Mouse (Mus musculus) urinary bladder, postnatal 0 days (tissue): ENCODE data around the gene Gm13304. TPM values are rescaled to one million over a fixed set of nuclear protein-coding genes. Genes with fewer than 3 reads are reported as not detected.

Source experiments
- polyA plus RNA-seq: library from polyadenylated mRNA; unstranded; fragments of >200 nt; fragmentation: Nextera tagmentation; extraction: Ambion mirVana; gene quantifications from 2 replicates; pipeline ENCODE4 v1.2.1, GENCODE M21; 2015

The Gm13304 gene
- polyA plus RNA-seq, result 1.4 TPM in 1 of 2 replicates, not detected in the other

GRCm38 (mm10) chr4:42114517-42114916, at the start of gene Gm13304:
Gene Gm13304 (plus strand): TSS chr4:42114817.

DNA sequence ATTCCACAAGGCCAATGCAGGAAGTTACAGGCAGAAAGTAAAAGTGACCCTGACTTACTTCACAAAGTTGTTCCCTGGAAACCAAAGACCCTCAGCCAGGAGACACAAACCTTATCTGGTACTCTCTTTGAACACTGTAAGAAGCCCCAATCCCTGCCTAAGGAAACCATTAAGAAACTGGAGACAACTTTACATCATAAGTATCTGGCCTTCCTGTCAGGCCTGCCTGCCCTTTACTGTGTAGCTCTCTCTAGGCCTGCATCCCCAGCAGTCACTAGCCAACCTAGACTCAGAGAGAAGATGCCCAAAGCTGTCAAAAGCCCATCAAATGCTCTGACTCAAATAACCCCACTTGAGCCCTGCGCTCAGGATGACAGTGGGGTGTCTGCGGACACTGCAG, 23.7 kb upstream of the Gm13304 start, which contains the start of gene Gm3893:
Gene Gm3893 (plus strand): TSS at position 301 of the 400 bp plus-strand sequence.

DNA sequence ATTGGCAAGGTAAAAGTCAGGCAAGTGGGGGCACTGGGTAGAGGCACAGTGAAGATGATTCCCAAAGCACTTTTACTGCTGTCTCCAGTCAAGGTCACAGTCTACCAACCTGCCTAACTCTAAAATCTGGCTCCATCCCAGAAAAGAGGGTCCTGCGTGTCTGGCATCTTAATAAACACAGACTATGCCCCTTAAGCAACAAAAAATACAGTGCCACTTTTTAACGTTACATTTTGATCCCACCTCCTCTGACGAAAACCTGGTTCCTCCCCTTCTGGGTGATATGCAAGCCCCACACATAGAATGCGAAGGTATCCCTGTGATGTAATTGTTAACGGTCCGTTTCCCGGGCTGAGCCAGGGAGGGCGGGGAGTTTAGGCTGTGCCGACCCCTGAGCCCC, 38.5 kb downstream of the Gm13304 start, which contains the start of gene Gm13306:
Gene Gm13306 (plus strand): TSS at position 301 of the 400 bp plus-strand sequence.

Other genes with a start within 250 kb of the Gm13304 start
- not detected in 2 replicates for gene Gm21541, start 211.2 kb upstream of the Gm13304 start, polyA plus RNA-seq
- gene Gm20878, start 173.2 kb upstream of the Gm13304 start, polyA plus RNA-seq, result 0.45 and 1.3 TPM in 2 replicates
- gene Fam205a4, start 148.8 kb upstream of the Gm13304 start, polyA plus RNA-seq, result 0.06 TPM in 1 of 2 replicates, not detected in the other
- gene Gm21093, start 80.1 kb upstream of the Gm13304 start, polyA plus RNA-seq, result not detected in 2 replicates
- not detected in 2 replicates for gene Gm3893, start 23.6 kb upstream of the Gm13304 start, polyA plus RNA-seq
- gene Gm13306, start 38.6 kb downstream of the Gm13304 start, polyA plus RNA-seq, result not detected in 2 replicates
- not detected in 2 replicates for gene Gm13305, start 53.8 kb downstream of the Gm13304 start, polyA plus RNA-seq
- gene Gm10600, start 125.8 kb downstream of the Gm13304 start, polyA plus RNA-seq, result not detected in 2 replicates
- gene Ccl21b, start 140.9 kb downstream of the Gm13304 start, polyA plus RNA-seq, result not detected in 2 replicates
- gene Gm21953, start 179.4 kb downstream of the Gm13304 start, polyA plus RNA-seq, result not detected in 2 replicates
- 0.04 TPM in 1 of 2 replicates, not detected in the other for gene Fam205a3, start 203.5 kb downstream of the Gm13304 start, polyA plus RNA-seq